Mouse (Mus musculus) lung, postnatal 10 days (tissue): Measurements from ENCODE around the gene Gm10271.

Experiments
- DNase-seq: peaks from one replicate; pipeline ENCODE4 v3.0.0; 2021

Gene Gm10271

DNA sequence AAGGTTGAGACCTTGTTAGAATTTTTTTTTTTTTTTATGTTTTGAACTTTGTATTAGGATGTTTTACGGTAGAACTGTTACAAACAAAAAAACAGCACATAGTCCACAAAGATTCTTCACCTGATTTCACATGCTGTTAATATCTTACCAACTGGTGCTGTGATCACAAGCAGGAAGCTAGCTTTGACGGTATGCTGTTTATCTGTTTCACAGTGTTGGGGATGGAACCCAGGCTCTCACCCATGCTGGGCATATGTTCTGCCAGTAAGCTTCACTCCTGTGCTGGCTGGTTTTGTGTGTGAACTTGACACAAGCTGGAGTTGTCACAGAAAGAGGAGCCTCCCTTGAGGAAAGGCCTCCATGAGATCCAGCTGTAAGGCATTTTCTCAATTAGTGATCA is 5.4 kb upstream of the Gm10271 start:
- DNase-seq, result no peak

DNA sequence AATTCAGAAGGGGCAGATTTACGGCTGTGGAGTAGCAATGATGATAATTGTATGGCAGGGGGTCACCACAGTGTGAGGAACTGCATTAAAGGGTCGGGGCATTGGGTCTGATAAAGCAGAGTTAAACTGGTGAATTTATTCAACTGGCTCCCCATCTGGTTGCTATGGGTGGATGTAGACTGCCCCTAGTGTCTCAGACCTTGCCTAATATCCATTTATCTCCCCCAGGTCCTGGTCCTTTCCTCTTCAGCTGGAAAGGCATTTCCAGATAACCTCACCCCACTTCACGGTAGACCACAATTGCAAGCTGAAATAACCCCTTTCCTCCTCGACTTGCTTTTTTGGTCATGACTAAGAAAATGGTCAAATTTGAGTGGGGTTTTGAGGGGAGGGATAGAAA is 5.0 kb upstream of the Gm10271 start:
- DNase-seq, result no peak

DNA sequence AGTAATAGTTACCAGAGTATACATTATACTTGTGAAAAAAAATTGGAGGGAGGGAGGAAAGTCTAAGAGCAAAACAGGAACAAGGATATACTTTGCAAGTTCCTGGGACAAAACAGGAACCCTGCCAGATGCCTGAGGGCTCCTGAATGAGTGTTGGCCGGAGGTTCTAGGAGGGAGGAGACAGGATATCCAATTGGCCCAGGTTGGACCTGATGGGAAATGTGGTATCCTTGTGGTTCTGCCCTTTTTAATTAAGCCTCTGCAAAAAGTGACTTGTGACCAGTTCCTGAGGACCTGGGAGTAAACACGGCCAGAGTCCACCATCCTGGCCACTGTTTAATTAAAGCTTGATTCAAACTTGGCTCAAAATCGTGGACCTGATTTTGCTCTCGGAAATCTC is 3.7 kb downstream of the Gm10271 start:
- DNase-seq, result no peak

DNA sequence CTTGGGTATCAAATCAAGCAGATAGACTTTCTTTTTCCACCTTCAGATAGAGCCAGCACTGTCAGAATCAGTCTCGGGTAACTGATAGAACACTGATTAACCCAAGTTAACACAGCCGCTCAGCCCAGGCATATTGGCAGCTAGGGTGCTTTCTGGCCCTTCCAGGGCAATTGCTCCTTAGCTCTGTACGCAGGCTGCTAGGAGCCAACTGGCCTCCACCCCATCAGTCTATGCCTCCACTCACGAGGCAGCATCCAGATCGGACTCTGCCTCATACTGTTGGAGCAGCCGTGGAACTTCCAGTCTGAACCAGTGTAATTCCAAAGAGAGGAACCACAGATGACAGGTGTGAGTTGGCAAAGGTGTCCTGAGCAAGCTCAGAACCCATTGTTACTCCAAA is 6.3 kb downstream of the Gm10271 start:
- DNase-seq, result peak; percentile 14

DNA sequence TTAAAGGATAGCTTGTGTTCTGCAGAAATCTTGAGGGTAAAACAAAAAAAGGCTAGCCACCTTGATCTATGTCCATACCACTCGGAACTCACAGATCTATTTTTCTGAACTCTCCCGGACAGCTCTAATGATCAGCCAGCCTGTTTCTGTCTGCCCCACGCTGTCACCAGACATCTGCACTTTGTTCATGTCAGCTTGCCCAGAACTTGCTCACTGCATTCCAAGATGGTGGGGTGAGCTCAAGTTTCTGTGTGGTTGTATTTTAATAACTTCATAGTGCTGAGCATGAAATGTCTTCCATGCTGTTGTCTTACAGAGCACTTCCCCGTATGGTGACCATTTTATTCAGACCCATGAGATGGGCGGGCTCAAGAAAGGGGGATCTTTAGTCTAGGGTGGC is 7.1 kb downstream of the Gm10271 start:
- DNase-seq, result peak; percentile 83

DNA sequence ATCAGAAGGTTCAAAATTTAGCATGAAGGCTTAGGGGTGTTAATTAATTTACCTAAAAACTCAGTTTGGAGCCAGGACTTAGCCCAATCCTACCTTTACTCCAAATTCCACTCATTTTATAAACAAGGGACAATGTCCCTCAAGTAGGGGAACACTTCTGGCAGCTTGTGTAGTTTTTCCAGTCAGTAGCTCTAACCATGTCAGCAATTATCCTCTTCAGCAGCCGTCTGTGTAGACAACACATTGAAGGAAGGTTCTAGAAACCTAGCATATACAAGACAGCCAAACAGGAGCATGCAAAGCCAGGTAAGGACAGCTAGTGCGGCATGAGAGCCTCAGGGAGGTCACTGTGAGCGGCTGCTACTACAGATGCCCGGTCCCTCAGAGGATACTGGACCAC is 7.8 kb downstream of the Gm10271 start:
- DNase-seq, result no peak

DNA sequence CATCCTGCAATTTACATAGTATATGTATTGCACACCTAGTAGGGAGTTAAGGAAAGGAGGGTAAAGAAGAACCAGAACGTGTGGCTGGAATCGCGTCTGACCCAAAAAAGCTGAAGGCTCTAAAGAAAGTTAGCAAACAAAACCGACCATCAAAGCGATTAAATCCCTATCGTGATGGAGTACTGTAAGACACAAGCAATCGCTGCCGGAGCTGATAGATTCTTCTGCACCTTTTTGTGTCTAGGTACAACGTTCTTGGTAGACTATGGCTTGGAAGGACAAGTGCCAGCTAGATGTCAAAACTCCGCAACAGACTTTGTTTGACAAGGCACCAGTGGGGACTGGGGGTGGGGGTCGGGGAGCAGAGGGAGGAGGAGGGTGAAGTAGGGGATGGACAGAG is 8.3 kb downstream of the Gm10271 start:
- DNase-seq, result peak; percentile 23

DNA sequence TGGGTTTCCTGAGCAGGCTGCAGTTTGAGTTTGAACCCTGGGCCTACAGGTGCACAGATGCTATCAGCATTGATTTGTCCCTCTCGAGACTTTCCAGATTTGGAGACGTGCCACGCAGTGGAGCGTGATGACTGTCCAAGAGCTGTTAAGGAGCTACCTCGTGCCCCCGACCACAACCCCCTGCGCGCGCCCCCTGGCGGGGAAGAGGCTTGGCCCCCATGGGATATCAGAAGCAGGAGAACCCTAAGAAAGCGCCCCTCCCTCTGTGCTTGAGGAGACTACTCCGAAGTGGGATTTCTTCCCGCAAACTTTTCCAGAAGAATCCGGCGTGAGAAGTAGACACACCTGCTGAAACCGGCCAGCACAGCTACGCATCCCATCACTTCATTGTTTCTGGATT is 9.6 kb downstream of the Gm10271 start:
- DNase-seq, result peak; percentile 36

DNA sequence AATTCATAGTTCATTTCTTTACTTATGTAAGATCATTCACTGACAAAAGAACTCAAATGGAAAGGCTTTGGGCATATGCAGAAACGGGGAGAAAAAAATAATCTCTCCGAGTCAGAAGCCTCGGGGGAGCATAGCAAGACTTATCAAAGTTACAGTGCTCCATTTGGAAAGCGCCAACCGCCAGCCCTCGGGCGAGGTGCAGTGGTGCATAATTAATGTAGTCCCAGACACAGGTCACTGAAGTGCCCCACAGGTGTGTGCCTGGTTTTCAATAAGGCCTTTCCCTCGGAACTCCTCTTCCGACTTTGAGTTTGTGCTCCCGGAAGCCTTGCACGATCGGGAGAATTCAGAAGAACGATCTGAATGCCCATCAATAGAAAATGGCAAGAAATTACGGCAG is 10.3 kb downstream of the Gm10271 start:
- no peak for DNase-seq

DNA sequence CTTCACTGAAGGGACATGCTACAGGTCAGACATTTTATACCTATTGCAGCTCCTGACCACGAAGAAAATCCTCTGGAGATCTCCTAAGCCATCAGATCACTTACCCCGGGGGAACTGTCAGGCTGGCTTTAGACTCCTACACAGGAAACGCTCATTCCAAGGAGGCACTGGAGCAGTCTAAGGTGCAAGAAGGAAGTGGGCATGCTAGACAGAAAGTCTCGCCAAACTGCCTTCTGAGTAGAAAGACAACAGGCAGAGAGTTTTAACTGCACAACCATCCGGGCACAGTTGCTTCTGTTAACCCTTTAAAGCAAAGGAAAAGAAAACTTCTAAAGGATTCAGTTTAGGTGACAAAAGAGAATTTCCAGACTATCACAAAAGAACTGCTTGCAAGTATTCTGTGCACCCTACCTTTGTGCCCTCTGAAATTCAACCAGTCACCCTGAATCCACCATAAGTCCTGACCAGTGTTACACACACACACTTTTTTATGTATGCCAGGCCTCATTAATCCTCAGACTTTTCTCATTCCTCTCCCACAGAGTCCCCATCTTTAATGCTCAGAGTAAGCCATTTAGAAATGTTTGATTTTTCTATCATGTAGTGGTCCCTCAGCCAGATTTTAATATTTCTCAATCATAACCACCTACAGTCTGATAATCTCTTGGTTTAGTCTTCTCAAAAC is 14.4 kb downstream of the Gm10271 start:
- DNase-seq, result no peak

DNA sequence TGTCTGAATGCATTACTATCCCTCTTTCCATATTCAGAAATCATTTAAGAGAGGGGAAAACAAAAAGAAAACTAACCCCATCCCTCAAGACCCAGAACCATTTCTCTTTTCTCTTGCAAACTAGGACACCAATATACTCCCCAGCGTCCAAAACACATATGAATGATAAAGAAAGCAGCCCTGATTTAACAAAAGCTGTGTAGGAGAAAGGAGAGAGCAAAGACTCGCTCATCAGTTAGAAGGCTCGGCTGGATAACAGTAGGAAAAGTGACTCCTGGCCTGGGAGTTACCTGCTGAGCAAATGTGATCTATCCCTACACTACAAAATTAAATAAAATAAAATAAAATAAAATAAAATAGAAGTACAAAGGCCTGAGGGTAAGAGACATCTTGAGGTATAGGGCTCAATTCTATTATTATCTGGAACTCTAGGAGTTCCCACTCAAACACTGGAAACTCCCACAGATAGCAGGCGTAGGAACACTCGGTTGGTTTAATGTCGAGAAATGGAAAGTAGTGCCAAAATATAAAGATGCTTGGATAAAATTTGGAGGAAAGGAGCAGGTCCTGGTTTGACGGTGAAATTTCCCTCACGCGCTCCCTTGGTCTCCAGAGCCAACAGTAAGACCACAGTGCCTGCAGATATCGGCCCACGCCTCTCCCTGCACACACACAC is 15.8 kb downstream of the Gm10271 start:
- DNase-seq, result no peak

DNA sequence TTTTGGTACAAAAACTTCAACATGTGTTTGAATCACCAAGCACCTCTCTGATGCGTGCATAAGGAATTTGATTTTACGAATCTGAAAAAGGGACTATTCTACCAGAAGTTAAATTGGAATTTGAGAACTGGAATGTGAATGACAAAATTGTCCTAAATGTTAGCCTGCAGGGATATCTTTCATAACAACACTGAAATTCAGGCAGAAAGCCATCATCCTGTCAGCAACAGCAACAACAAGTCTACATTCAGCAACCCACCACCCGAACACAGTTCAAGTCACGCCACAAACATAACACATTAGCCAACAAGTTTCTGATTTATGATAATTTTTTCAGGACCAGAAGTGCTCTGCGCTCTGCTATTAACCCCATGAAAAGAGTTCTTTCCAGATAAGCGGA is 17.2 kb downstream of the Gm10271 start:
- peak; percentile 52 for DNase-seq

DNA sequence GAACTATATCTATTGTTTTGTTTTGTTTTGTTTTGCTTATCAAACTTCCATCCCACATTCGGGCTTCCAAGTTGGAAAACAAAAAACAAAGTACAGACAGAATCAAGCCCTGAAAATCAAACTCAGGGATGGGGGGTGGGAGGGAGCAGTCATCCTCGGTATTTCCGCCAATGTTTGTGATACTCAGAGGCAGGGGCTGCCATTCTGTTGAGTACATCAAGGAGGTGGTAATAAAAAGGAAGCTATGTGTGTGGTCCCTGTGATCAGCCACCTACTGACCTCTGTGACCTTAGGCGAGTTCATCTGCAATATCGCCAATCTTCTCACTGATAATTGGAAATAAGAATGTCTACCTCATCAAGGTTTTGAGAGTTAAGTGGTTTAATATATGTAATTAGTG is 21.5 kb downstream of the Gm10271 start:
- no peak for DNase-seq

DNA sequence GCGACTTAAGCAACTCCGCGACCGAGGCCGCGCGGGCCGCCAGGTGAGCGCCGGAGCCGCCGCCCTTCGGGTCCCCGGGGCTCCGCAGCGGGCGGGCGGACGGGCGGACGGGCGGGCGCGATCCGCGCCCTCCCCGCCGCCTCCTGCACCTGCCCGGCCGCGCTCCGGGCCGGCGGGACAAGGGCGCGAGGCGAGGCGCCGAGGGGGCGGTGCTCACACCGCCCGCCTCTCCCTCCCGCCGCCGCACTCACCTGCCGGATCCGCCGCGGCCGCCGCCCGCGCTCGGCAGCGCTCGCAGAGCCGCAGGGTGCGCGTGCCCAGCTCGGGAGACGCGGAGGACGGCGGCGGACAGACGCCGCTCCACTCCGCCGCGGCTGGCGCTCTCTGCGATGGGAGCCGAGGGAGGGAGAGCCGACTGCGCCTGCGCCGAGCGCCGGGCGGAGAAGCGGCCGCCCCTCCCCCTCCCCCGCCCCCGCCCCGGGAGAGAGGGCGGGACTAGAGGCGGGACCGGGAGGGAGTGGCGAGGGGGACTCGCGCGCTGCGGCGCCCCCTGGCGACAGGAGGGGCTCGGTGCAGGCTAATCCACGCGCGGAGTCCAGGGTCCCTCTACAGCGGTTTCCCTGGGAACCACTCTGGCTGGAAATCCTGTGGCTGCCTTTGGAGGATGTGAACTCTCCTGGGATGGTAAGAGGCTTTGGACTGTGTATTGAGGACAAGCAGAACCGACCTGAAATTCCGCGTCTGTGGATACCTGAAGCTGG is 22.2 kb downstream of the Gm10271 start, which contains the start of gene Rab3ip:
Gene Rab3ip (minus strand): TSS at position 761 of the 761 bp plus-strand sequence.
- peak; percentile 89 for DNase-seq

DNA sequence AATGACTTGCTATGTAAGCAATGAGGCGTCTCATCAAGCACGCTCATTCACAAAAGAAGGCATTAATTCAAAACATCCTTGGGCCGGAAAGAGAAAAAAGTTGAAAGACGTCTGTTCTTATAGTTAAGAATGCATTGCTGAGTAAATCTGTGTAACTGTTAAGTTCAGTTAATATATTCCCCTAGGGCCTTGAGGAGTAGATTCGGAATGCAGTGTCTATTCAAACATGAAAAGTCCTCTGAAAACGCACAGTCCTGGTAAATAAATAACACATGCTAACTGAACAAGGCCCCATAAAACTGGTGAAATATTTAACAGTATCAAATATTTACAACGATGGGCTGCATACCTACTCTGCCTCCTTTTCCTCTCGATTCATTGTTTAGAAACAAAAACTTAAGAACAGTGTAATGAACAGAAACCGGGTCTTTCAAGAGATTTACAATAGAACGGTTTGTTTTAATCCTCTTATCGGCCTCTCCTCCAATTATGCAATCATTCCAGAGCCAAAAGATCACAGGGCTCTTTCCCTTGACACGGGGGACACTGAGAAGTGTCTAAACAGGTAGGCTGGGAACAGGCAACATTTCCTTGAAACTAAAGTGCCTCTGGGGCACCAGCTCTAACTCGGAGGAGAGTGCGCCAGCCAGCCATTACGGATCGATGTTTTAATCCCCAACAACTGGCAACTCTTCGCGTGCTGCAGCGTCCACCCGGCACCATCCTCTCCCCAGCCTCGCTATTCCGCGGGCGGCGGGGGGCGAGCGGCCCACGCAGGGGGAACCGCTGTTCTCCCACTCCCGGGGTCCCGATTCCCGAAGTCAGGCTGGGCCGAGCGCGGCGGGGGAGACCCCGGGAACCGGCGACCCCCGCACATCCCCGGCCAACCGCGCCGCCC is 23.0 kb downstream of the Gm10271 start:
- peak; percentile 24 for DNase-seq

DNA sequence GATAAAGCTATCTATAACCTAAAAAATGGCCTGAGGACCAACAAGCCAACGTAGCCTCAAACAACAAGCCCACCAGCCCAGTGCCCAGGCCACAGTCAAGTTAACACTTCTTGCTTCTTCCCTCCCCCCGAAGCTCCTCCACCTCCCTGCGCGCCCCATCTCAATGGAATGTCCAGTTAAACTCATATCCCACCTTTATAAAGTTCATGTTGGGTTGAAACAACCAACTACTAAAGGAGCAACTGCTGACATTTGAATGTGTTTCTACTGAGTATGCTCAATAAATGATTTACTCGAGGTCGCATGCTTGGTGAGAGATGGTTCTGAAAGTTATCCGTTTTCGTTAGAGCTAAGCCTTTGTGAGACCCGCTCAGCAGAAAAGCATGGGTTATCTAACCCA is 24.0 kb downstream of the Gm10271 start:
- DNase-seq, result no peak

DNA sequence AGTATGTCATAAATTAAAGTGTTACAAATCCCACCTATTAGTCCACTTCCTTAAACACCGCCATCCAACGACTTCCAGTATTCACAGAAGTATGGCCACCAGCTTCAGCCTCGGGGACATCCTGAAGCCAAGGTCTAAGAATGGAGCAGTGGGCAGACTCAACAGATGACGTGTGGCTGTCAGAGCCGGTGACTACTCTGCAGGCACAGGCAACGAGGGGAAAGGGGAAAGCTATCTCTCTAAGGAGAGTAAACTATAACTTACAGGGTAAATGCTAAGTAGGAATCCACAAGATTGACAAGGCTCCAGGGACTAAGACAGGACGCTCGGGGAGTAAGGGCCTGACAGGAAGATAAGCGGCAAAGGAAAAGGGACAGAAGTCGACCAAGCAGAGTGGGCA is 27.5 kb downstream of the Gm10271 start:
- DNase-seq, result no peak

DNA sequence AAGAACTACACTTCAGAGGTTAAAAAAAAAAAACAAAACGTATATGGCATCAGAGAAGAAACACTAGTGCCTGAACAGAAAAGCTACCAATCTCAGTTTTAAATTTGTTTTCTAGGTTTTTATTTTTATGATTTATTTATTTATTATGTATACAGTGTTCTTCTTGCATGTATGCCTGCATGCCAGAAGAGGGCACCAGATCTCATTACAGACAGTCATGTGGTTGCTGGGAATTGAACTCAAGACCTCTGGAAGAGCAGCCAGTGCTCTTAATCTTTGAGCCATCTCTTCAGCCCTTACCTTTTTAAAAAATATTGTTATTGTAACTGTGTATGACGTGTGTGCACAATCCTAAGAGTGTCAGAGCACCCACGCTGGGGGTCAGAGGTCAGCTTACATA is 28.3 kb downstream of the Gm10271 start:
- DNase-seq, result no peak

DNA sequence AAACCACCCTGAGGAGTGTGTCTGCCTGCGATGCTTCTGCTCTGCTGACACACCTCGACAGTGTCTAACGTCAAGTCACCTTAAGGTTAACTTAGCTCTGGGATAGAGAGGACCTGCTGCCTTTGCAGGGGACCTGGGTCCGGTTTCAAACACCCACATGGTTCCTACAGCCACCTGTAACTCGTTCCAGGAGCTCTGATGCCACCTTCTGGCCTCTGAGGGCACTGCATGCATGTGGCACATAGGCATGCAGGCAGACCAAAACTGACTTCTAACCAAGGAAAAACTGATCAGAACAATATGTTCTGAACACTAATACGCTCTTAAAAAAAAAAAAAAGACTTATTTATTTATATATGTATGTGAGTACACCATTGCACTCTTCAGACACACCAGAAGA is 29.4 kb downstream of the Gm10271 start:
- peak; percentile 35 for DNase-seq

DNA sequence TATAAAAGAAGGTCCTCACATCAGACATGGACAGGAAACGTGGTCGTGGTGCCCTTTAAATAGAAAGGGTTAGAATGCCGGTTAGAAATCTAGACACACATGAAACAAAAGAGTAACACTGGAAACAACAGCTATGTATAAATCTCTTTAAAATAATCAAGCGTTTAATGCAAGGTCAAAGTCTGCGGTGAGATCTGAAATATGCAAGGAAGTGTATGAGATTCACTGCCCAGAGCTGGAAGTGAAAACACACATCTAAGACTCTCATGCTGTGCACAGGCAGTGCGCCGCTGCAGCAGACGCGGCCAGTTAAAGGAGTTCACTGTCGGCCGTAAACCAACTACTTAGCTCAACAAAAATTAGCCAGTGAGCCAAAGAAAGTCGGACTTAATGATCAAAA is 37.4 kb downstream of the Gm10271 start:
- DNase-seq, result no peak

DNA sequence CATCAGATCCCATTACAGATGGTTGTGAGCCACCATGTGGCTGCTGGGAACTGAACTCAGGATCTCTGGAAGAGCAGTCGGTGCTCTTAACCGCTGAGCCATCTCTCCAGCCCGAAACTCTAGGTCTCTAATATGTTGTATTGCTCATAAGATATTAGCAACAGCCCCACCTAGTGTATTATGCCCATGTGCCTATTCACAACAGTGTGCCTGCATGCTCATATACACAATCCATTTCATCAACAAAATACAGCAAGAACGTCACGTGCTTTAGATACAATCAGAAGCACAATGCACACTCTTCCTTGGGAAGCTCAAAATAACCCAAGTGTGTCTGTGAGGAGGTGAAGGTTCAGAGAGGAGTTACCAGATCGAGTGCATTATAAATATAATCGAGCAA is 38.6 kb downstream of the Gm10271 start:
- DNase-seq, result no peak

DNA sequence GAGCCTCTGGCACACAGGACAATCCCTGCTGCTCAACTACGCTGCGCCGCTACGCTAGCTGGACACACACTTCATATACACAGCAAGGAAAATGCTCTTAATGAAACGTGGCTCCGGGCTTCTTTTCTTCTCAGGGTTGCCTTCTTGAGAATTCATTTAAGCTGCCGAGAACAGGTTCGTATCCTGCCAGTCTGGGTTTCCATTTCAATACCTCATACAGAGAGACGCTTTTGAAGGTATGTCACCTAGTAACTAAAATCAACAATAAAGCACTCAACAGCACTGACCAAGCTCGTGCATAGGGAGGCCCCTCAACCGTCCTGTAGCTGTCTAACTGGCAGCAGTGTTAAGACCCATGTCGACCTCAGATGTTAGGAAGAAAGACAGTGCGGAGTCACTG is 40.0 kb downstream of the Gm10271 start:
- DNase-seq, result no peak
